Mouse (Mus musculus): ENCODE measurements around the gene Gp1bb. TPM values are rescaled to one million over a fixed set of nuclear protein-coding genes. Genes with fewer than 3 reads are reported as not detected.

Gene Gp1bb
- total RNA-seq, 4 experiments from 2014 or later = 0.63 to 1.4 TPM; not detected in 2

DNA sequence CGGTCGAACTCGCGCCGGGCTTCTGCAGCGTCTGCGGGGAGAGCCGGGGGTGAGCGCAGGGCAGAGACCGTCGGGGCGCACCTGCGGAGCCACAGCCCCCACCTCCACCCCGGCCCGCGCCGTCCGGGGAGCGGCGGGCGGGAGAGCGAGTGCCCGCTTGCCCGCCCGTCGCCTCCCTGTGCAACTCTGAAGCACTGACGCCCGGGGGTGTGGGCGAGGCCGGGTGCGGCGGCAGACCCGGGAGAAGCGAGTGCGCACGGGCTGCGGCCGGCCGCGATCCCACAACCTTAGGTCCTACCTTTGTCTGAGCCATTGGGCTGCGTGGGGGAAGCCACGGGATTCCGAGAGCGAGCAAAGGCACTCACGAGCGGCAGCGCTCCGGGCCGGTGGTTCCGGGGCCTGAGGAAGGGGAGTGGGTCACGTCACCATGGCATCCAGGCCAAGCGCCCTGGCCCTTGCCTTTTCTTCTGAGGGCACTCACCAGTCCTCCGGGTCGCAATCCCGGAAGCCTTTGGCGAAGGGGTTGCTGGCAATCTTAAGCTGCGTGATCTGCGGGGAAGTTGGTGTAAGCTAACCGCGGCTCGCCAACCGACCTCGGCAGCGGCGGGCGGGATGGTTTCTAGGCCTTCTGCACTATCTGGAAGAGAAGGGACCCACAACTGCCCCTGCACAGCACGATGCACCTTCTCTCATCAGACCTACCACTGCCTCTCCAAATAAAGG is 39.6 kb downstream of the Gp1bb start:
- DNase-seq (ENCODE audit: low spot score in 2 of 2) = no peak

- no peak for DNase-seq (ENCODE audit: low spot score in 2 of 2)
Observed at GRCm38 (mm10) chr16:18581623-18582205, 40.5 kb downstream of the Gp1bb start.

GRCm38 (mm10) chr16:18581050-18581622 is 41.1 kb downstream of the Gp1bb start:
- no peak for DNase-seq (ENCODE audit: low spot score in 2 of 2)

- no peak for DNase-seq (ENCODE audit: low spot score in 2 of 2)
Observed at GRCm38 (mm10) chr16:18580389-18580788, 41.8 kb downstream of the Gp1bb start.

GRCm38 (mm10) chr16:18577599-18578160 is 44.5 kb downstream of the Gp1bb start:
- DNase-seq (ENCODE audit: low spot score in 2 of 2) = no peak

DNA sequence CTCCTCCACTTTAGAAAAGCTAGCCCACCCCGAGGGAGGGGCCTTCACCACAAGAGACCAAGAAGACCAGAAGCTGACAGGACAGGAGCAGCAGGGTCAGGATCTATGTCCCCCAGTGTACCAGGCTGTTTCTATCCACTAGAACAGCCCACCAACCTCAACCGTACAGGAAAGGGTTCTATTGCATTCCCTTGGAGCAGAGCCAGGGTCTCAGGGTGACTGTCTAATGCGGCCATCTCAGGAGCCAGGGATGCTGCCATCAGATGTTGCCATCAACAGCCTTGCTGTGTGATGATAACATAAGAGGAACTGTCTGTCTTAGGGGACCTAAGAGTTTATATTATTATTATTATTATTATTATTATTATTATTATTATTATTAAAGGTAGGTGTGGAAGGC is 45.1 kb downstream of the Gp1bb start:
- no peak for DNase-seq (ENCODE audit: low spot score in 2 of 2)

- DNase-seq (ENCODE audit: low spot score in 2 of 2) = no peak
Observed at GRCm38 (mm10) chr16:18574196-18574595, 48.0 kb downstream of the Gp1bb start.

Other genes starting within 250 kb of the Gp1bb start
- gene Txnrd2, start 196.0 kb downstream of the Gp1bb start, total RNA-seq (2022) = 10 to 100 TPM; 19.4 to 24.4 (median 21.0) TPM
- 10 to 100 TPM; 67.1 to 80.6 (median 76.9) TPM for gene Comt, start 195.6 kb downstream of the Gp1bb start, total RNA-seq (2022)
- gene Gnb1l, start 123.7 kb downstream of the Gp1bb start, total RNA-seq (2022) = 1 to 10 TPM; 5.7 to 8.9 (median 6.5) TPM
- gene Rtl10, start 123.5 kb downstream of the Gp1bb start, total RNA-seq (2022) = 10 to 100 TPM in 2 of 4 experiments, 1 to 10 TPM in 2; 7.9 to 11.1 (median 9.6) TPM
- gene Tbx1, start 31.7 kb downstream of the Gp1bb start, total RNA-seq (2022) = 1 to 10 TPM in 3 of 4 experiments, under 1 TPM in 1; 0.70 to 1.7 (median 1.3) TPM
- 100 to 1,000 TPM; 169 to 200 (median 179) TPM for gene Gm49601, start 4.0 kb upstream of the Gp1bb start, total RNA-seq (2022)
- 100 to 1,000 TPM; 499 to 528 (median 503) TPM for gene Sept5, start 7.6 kb upstream of the Gp1bb start, total RNA-seq (2022)
- 10 to 100 TPM; 28.8 to 41.7 (median 37.5) TPM for gene Cldn5, start 154.4 kb upstream of the Gp1bb start, total RNA-seq (2022)
- 100 to 1,000 TPM in 3 of 4 experiments, 10 to 100 TPM in 1; 92.9 to 117 (median 107) TPM for gene Ufd1, start 189.4 kb upstream of the Gp1bb start, total RNA-seq (2022)
- 1 to 10 TPM; 1.5 to 3.4 (median 2.1) TPM for gene Cdc45, start 189.6 kb upstream of the Gp1bb start, total RNA-seq (2022)
- 10 to 100 TPM; 18.3 to 31.0 (median 26.7) TPM for gene 2510002D24Rik, start 214.2 kb upstream of the Gp1bb start, total RNA-seq (2022)
- gene Gm28539, start 214.2 kb upstream of the Gp1bb start, total RNA-seq (2022) = 10 to 100 TPM in 1 of 4 experiments, 1 to 10 TPM in 3; 4.6 to 11.1 (median 8.2) TPM

Measured in layer of hippocampus, adult 8-10 months (tissue).